Mouse (Mus musculus): Measurements from ENCODE around the gene Shroom2. TPM values are rescaled to one million over a fixed set of nuclear protein-coding genes. Genes with fewer than 3 reads are reported as not detected.
A peak's percentile ranks its signal among the peaks of the same experiment; 100 is the strongest.

The Shroom2 gene
- polyA plus RNA-seq (2015; fragmentation: Nextera tagmentation; extraction: Ambion mirVana), result 139 and 160 TPM in 2 replicates

GRCm38 (mm10) chrX:152768891-152769599 lies at the start of gene Shroom2:
Gene Shroom2, minus strand, starts transcription at chrX:152769465.
- Histone ChIP-seq H3K4me3 (replicated peaks) (peak within 1 kb of the TSS; percentile 50), H3K27me3 (replicated peaks) (peaks cover 31% of the 10 kb centered on the region), H3K9ac (replicated peaks) (peak within 1 kb of the TSS; percentile 42), H3K27ac (replicated peaks) (no peak within 1 kb of the TSS), H3K4me1 (0 out of 2 replicates have a peak, but pooled peaks cover 3% of the 10 kb centered on the region), H3K9me3 (replicated peaks) (no peaks in the 10 kb centered on the region), H3K4me2 (peak within 1 kb of the TSS; percentile 72), H3K36me3 (no peaks in the 10 kb centered on the region)
- ATAC-seq (ENCODE audit: low FRiP score), result peak; percentile 76
- 17% methylated on average over 53 of the region's 55 CpGs for WGBS

- H3K4me1 ChIP-seq, result no peaks in the 10 kb centered on the region
- no peak for ATAC-seq (ENCODE audit: low FRiP score)
Measured at GRCm38 (mm10) chrX:152818996-152819395, 49.7 kb upstream of the Shroom2 start.

GRCm38 (mm10) chrX:152813339-152813738 lies 44.1 kb upstream of the Shroom2 start:
- H3K9me3 ChIP-seq (replicated peaks), result no peaks in the 10 kb centered on the region
- H3K4me1 ChIP-seq, result no peaks in the 10 kb centered on the region
- no peak overlapping the region for H3K4me3 ChIP-seq (replicated peaks)
- no peak overlapping the region for H3K27ac ChIP-seq (replicated peaks)
- H3K9ac ChIP-seq (replicated peaks), result no peak overlapping the region
- no peaks in the 10 kb centered on the region for H3K36me3 ChIP-seq
- no peaks in the 10 kb centered on the region for H3K27me3 ChIP-seq (replicated peaks)
- 83% methylated on average over 3 of the region's 3 CpGs for WGBS
- H3K4me2 ChIP-seq, result no peak overlapping the region
- no peak for ATAC-seq (ENCODE audit: low FRiP score)

More at GRCm38 (mm10) chrX:152818996-152819395, 49.7 kb upstream of the Shroom2 start:
- Histone ChIP-seq H3K9ac (replicated peaks) (no peak overlapping the region), H3K9me3 (replicated peaks) (no peaks in the 10 kb centered on the region), H3K36me3 (no peaks in the 10 kb centered on the region), H3K4me3 (replicated peaks) (no peak overlapping the region), H3K27ac (replicated peaks) (no peak overlapping the region), H3K4me2 (no peak overlapping the region), H3K27me3 (replicated peaks) (no peaks in the 10 kb centered on the region; the same call in 1 of the 2 replicates)

GRCm38 (mm10) chrX:152805317-152805716 lies 36.1 kb upstream of the Shroom2 start:
- H3K27me3 ChIP-seq (replicated peaks), result 0 out of 2 replicates have a peak, but pooled peaks cover 3% of the 10 kb centered on the region
- no peak for ATAC-seq (ENCODE audit: low FRiP score)

GRCm38 (mm10) chrX:152788611-152789010 lies 19.3 kb upstream of the Shroom2 start:
- no peak for ATAC-seq (ENCODE audit: low FRiP score)
- no peaks in the 10 kb centered on the region for H3K4me1 ChIP-seq
- 87% methylated on average over 2 of the region's 2 CpGs for WGBS
- no peak overlapping the region for H3K27ac ChIP-seq (replicated peaks)
- no peak overlapping the region for H3K9ac ChIP-seq (replicated peaks)
- no peak overlapping the region for H3K4me3 ChIP-seq (replicated peaks)
- no peaks in the 10 kb centered on the region for H3K36me3 ChIP-seq
- peaks cover 15% of the 10 kb centered on the region for H3K27me3 ChIP-seq (replicated peaks)
- H3K9me3 ChIP-seq (replicated peaks), result no peaks in the 10 kb centered on the region
- H3K4me2 ChIP-seq, result no peak overlapping the region

More at GRCm38 (mm10) chrX:152805317-152805716, 36.1 kb upstream of the Shroom2 start:
- no peak overlapping the region for H3K9ac ChIP-seq (replicated peaks)
- no peak overlapping the region for H3K4me2 ChIP-seq
- H3K36me3 ChIP-seq, result no peaks in the 10 kb centered on the region
- H3K4me3 ChIP-seq (replicated peaks), result no peak overlapping the region
- no peak overlapping the region for H3K27ac ChIP-seq (replicated peaks)
- H3K9me3 ChIP-seq (replicated peaks), result no peaks in the 10 kb centered on the region
- no peaks in the 10 kb centered on the region for H3K4me1 ChIP-seq

- H3K9ac ChIP-seq (replicated peaks), result no peak overlapping the region
- no peaks in the 10 kb centered on the region for H3K4me1 ChIP-seq
- no peak for ATAC-seq (ENCODE audit: low FRiP score)
- H3K4me3 ChIP-seq (replicated peaks), result no peak overlapping the region
- no peaks in the 10 kb centered on the region for H3K9me3 ChIP-seq (replicated peaks)
- H3K27ac ChIP-seq (replicated peaks), result no peak overlapping the region
- WGBS, result 83% methylated on average over 1 of the region's 1 CpGs
- peaks cover 15% of the 10 kb centered on the region for H3K27me3 ChIP-seq (replicated peaks)
- no peaks in the 10 kb centered on the region for H3K36me3 ChIP-seq
- H3K4me2 ChIP-seq, result no peak overlapping the region
Measured at GRCm38 (mm10) chrX:152788129-152788528, 18.9 kb upstream of the Shroom2 start.

GRCm38 (mm10) chrX:152781720-152782403 lies 12.6 kb upstream of the Shroom2 start, which contains the start of gene Gpr143:
Gene Gpr143, plus strand, starts transcription at chrX:152781921.
- no peak within 1 kb of the TSS for H3K27ac ChIP-seq (replicated peaks)
- H3K27me3 ChIP-seq (replicated peaks), result peaks cover 10% of the 10 kb centered on the region; the same call in 1 of the 2 replicates
- H3K4me1 ChIP-seq, result peaks cover 3% of the 10 kb centered on the region; the same call in 1 of the 2 replicates
- peak; percentile 59; the same call in 1 of the 2 replicates for ATAC-seq (ENCODE audit: low FRiP score)
- WGBS, result 20% methylated on average over 26 of the region's 26 CpGs
- no peaks in the 10 kb centered on the region for H3K9me3 ChIP-seq (replicated peaks)
- H3K9ac ChIP-seq (replicated peaks), result peak within 1 kb of the TSS; percentile 28; the same call in 1 of the 2 replicates
- H3K36me3 ChIP-seq, result no peaks in the 10 kb centered on the region
- peak within 1 kb of the TSS; percentile 55 for H3K4me2 ChIP-seq
- H3K4me3 ChIP-seq (replicated peaks), result peak within 1 kb of the TSS; percentile 25

- Histone ChIP-seq H3K36me3 (no peaks in the 10 kb centered on the region), H3K27ac (replicated peaks) (no peak overlapping the region), H3K9ac (replicated peaks) (peak overlapping the region; percentile 42), H3K4me2 (peak overlapping the region; percentile 72), H3K9me3 (replicated peaks) (no peaks in the 10 kb centered on the region), H3K4me1 (0 out of 2 replicates have a peak, but pooled peaks cover 3% of the 10 kb centered on the region), H3K4me3 (replicated peaks) (peak overlapping the region; percentile 50), H3K27me3 (replicated peaks) (peaks cover 31% of the 10 kb centered on the region)
- WGBS, result 15% methylated on average over 42 of the region's 48 CpGs
- peak; percentile 89 for ATAC-seq (ENCODE audit: low FRiP score)
Measured at GRCm38 (mm10) chrX:152769600-152770157, 414 bp upstream of the Shroom2 start.

GRCm38 (mm10) chrX:152764171-152764570 lies 5.1 kb downstream of the Shroom2 start:
- WGBS, result 34% methylated on average over 2 of the region's 2 CpGs
- Histone ChIP-seq H3K9me3 (replicated peaks) (no peaks in the 10 kb centered on the region), H3K4me1 (0 out of 2 replicates have a peak, but pooled peaks cover 3% of the 10 kb centered on the region), H3K4me3 (replicated peaks) (no peak overlapping the region), H3K36me3 (no peaks in the 10 kb centered on the region), H3K4me2 (no peak overlapping the region), H3K9ac (replicated peaks) (no peak overlapping the region), H3K27ac (replicated peaks) (no peak overlapping the region), H3K27me3 (replicated peaks) (peaks cover 21% of the 10 kb centered on the region)
- ATAC-seq (ENCODE audit: low FRiP score), result no peak

GRCm38 (mm10) chrX:152762855-152763254 lies 6.4 kb downstream of the Shroom2 start:
- H3K9ac ChIP-seq (replicated peaks), result no peak overlapping the region
- H3K36me3 ChIP-seq, result no peaks in the 10 kb centered on the region
- H3K27me3 ChIP-seq (replicated peaks), result peaks cover 9% of the 10 kb centered on the region; the same call in 1 of the 2 replicates
- H3K4me3 ChIP-seq (replicated peaks), result no peak overlapping the region
- no peak overlapping the region for H3K27ac ChIP-seq (replicated peaks)
- no peaks in the 10 kb centered on the region for H3K9me3 ChIP-seq (replicated peaks)
- no peak overlapping the region for H3K4me2 ChIP-seq
- ATAC-seq (ENCODE audit: low FRiP score), result no peak
- WGBS, result 65% methylated on average over 2 of the region's 2 CpGs
- no peaks in the 10 kb centered on the region for H3K4me1 ChIP-seq

- 38% methylated on average over 2 of the region's 2 CpGs for WGBS
- ATAC-seq (ENCODE audit: low FRiP score), result no peak
- H3K4me1 ChIP-seq, result no peaks in the 10 kb centered on the region
- no peak overlapping the region for H3K9ac ChIP-seq (replicated peaks)
- H3K36me3 ChIP-seq, result no peaks in the 10 kb centered on the region
- no peak overlapping the region for H3K4me3 ChIP-seq (replicated peaks)
- no peaks in the 10 kb centered on the region for H3K9me3 ChIP-seq (replicated peaks)
- no peak overlapping the region for H3K27ac ChIP-seq (replicated peaks)
- no peak overlapping the region for H3K4me2 ChIP-seq
- peaks cover 5% of the 10 kb centered on the region; the same call in 1 of the 2 replicates for H3K27me3 ChIP-seq (replicated peaks)
Measured at GRCm38 (mm10) chrX:152762437-152762836, 6.8 kb downstream of the Shroom2 start.
